Mouse (Mus musculus) lung, embryonic 15.5 days (tissue): ENCODE data around the gene Slc40a1. TPM values are rescaled to one million over a fixed set of nuclear protein-coding genes. Genes with fewer than 3 reads are reported as not detected.

ENCODE experiments used
- ATAC-seq: fragments of 200-750 bp; cut with Nextera tagmentation; 2 replicates; pipeline ENCODE4 v1.8.0; 2017; ENCODE audit warnings: moderate number of reproducible peaks, borderline replicate concordance; ENCODE audit not compliant: low FRiP score, low TSS enrichment; ENCODE audit errors: extremely low read depth
- H3K27ac ChIP-seq: fragments of 300-500 bp; sonication (generic); 2 replicates; pipeline ENCODE4 v1.5.1; 2015; ENCODE audit warnings: moderate library complexity, mild to moderate bottlenecking, inconsistent platforms
- H3K27me3 ChIP-seq: fragments of 300-500 bp; sonication (generic); 2 replicates; pipeline ENCODE4 v1.6.1; 2015; ENCODE audit warnings: inconsistent platforms
- H3K36me3 ChIP-seq: fragments of 300-500 bp; sonication (generic); 2 replicates; pipeline ENCODE4 v1.6.1; 2015; ENCODE audit warnings: inconsistent platforms
- H3K4me1 ChIP-seq: fragments of 300-500 bp; sonication (generic); 2 replicates; pipeline ENCODE4 v1.6.1; 2015; ENCODE audit warnings: inconsistent platforms
- H3K4me2 ChIP-seq: fragments of 300-500 bp; sonication (generic); 2 replicates; pipeline ENCODE4 v1.6.1; 2015; ENCODE audit warnings: inconsistent platforms, mild to moderate bottlenecking, moderate library complexity
- H3K4me3 ChIP-seq: fragments of 300-500 bp; sonication (generic); 2 replicates; pipeline ENCODE4 v1.5.1; 2015; ENCODE audit warnings: mild to moderate bottlenecking, inconsistent platforms
- H3K9ac ChIP-seq: fragments of 300-500 bp; sonication (generic); 2 replicates; pipeline ENCODE4 v1.6.1; 2015; ENCODE audit warnings: inconsistent platforms
- H3K9me3 ChIP-seq: fragments of 300-500 bp; sonication (generic); 2 replicates; pipeline ENCODE4 v1.6.1; 2016; ENCODE audit warnings: inconsistent platforms
- WGBS: fragments of 180-500 bp; shearing (Covaris S2); methylation state at CpG from one replicate; pipeline ENCODE4 v1.1.7; 2015; 5-methylcytosine and 5-hydroxymethylcytosine counted together
- polyA plus RNA-seq: library from polyadenylated mRNA; unstranded; fragments of >200 nt; fragmentation: Nextera tagmentation; extraction: Ambion mirVana; gene quantifications from 2 replicates; pipeline ENCODE4 v1.2.1, GENCODE M21; 2015

The Slc40a1 gene
- polyA plus RNA-seq, result 43.7 and 44.6 TPM in 2 replicates

- peaks cover 18% of the 10 kb centered on the region; the same call in 1 of the 2 replicates for H3K4me1 ChIP-seq
- peak within 1 kb of the TSS; percentile 77 for H3K27ac ChIP-seq
- 0 out of 2 replicates have a peak, but pooled peaks cover 7% of the 10 kb centered on the region for H3K27me3 ChIP-seq
- H3K4me3 ChIP-seq, result peak within 1 kb of the TSS; percentile 59
- H3K4me2 ChIP-seq, result peak within 1 kb of the TSS; percentile 96
- no peaks in the 10 kb centered on the region for H3K9me3 ChIP-seq
- WGBS, result 23% methylated on average over 9 of the region's 9 CpGs
- H3K9ac ChIP-seq, result peak within 1 kb of the TSS; percentile 50
- H3K36me3 ChIP-seq, result no peaks in the 10 kb centered on the region
- peak; percentile 20; the same call in 1 of the 2 replicates for ATAC-seq
Measured at GRCm38 (mm10) chr1:45926393-45926763, at the start of gene Slc40a1. Gene Slc40a1, minus strand, starts transcription at chr1:45926523.

- H3K36me3 ChIP-seq, result no peaks in the 10 kb centered on the region
- no peak overlapping the region for H3K4me2 ChIP-seq
- no peak overlapping the region for H3K4me3 ChIP-seq
- no peaks in the 10 kb centered on the region for H3K9me3 ChIP-seq
- peaks cover 9% of the 10 kb centered on the region; the same call in 1 of the 2 replicates for H3K4me1 ChIP-seq
- WGBS, result 71% methylated on average over 4 of the region's 4 CpGs
- no peak overlapping the region for H3K27ac ChIP-seq
- H3K27me3 ChIP-seq, result no peaks in the 10 kb centered on the region
- ATAC-seq, result no peak
- H3K9ac ChIP-seq, result no peak overlapping the region
Measured at GRCm38 (mm10) chr1:45971314-45971713, 45.0 kb upstream of the Slc40a1 start.

- no peak overlapping the region for H3K4me2 ChIP-seq
- no peak for ATAC-seq
- no peak overlapping the region for H3K27ac ChIP-seq
- no peaks in the 10 kb centered on the region for H3K27me3 ChIP-seq
- 36% methylated on average over 2 of the region's 2 CpGs for WGBS
- H3K36me3 ChIP-seq, result no peaks in the 10 kb centered on the region
- no peak overlapping the region for H3K9ac ChIP-seq
- no peak overlapping the region for H3K4me3 ChIP-seq
- H3K4me1 ChIP-seq, result no peaks in the 10 kb centered on the region
- H3K9me3 ChIP-seq, result no peaks in the 10 kb centered on the region
Measured at GRCm38 (mm10) chr1:45948988-45949387, 22.7 kb upstream of the Slc40a1 start.

GRCm38 (mm10) chr1:45947843-45948242 lies 21.5 kb upstream of the Slc40a1 start:
- 63% methylated on average over 1 of the region's 1 CpGs for WGBS
- Histone ChIP-seq H3K4me3 (no peak overlapping the region), H3K9me3 (no peaks in the 10 kb centered on the region), H3K27ac (no peak overlapping the region), H3K36me3 (no peaks in the 10 kb centered on the region), H3K27me3 (no peaks in the 10 kb centered on the region), H3K4me1 (no peaks in the 10 kb centered on the region), H3K9ac (no peak overlapping the region), H3K4me2 (no peak overlapping the region)
- no peak for ATAC-seq

- Histone ChIP-seq H3K9me3 (no peaks in the 10 kb centered on the region), H3K9ac (no peak overlapping the region), H3K4me2 (no peak overlapping the region), H3K27ac (no peak overlapping the region), H3K27me3 (0 out of 2 replicates have a peak, but pooled peaks cover 7% of the 10 kb centered on the region), H3K4me1 (peaks cover 6% of the 10 kb centered on the region; the same call in 1 of the 2 replicates), H3K4me3 (no peak overlapping the region), H3K36me3 (no peaks in the 10 kb centered on the region)
- ATAC-seq, result no peak
Measured at GRCm38 (mm10) chr1:45931127-45931526, 4.8 kb upstream of the Slc40a1 start.

- Histone ChIP-seq H3K27ac (no peak overlapping the region), H3K4me1 (peaks cover 18% of the 10 kb centered on the region; the same call in 1 of the 2 replicates), H3K27me3 (0 out of 2 replicates have a peak, but pooled peaks cover 7% of the 10 kb centered on the region), H3K9ac (no peak overlapping the region), H3K4me2 (no peak overlapping the region), H3K9me3 (no peaks in the 10 kb centered on the region), H3K36me3 (no peaks in the 10 kb centered on the region), H3K4me3 (no peak overlapping the region)
- WGBS, result 47% methylated on average over 3 of the region's 3 CpGs
- no peak for ATAC-seq
Measured at GRCm38 (mm10) chr1:45926911-45927310, 588 bp upstream of the Slc40a1 start.

- Histone ChIP-seq H3K27ac (peak overlapping the region; percentile 77), H3K9me3 (no peaks in the 10 kb centered on the region), H3K27me3 (0 out of 2 replicates have a peak, but pooled peaks cover 7% of the 10 kb centered on the region), H3K36me3 (no peaks in the 10 kb centered on the region; the same call in 1 of the 2 replicates), H3K9ac (peak overlapping the region; percentile 50), H3K4me3 (peak overlapping the region; percentile 59), H3K4me1 (peaks cover 18% of the 10 kb centered on the region; the same call in 1 of the 2 replicates), H3K4me2 (peak overlapping the region; percentile 96)
- peak; percentile 99 for ATAC-seq
- under 1% methylated on average over 53 of the region's 53 CpGs for WGBS
Measured at GRCm38 (mm10) chr1:45925500-45926392, 577 bp downstream of the Slc40a1 start.

- Histone ChIP-seq H3K4me2 (peak overlapping the region; percentile 96), H3K4me3 (peak overlapping the region; percentile 59), H3K36me3 (no peaks in the 10 kb centered on the region; the same call in 1 of the 2 replicates), H3K9ac (peak overlapping the region; percentile 50), H3K27me3 (0 out of 2 replicates have a peak, but pooled peaks cover 7% of the 10 kb centered on the region), H3K4me1 (peaks cover 18% of the 10 kb centered on the region; the same call in 1 of the 2 replicates), H3K9me3 (no peaks in the 10 kb centered on the region), H3K27ac (peak overlapping the region; percentile 15; the same call in 1 of the 2 replicates)
- ATAC-seq, result peak; percentile 48; the same call in 1 of the 2 replicates
- WGBS, result 5% methylated on average over 7 of the region's 7 CpGs
Measured at GRCm38 (mm10) chr1:45925131-45925499, 1.2 kb downstream of the Slc40a1 start.

GRCm38 (mm10) chr1:45924516-45924915 lies 1.8 kb downstream of the Slc40a1 start:
- Histone ChIP-seq H3K4me1 (peaks cover 18% of the 10 kb centered on the region; the same call in 1 of the 2 replicates), H3K36me3 (no peaks in the 10 kb centered on the region; the same call in 1 of the 2 replicates), H3K9ac (no peak overlapping the region), H3K4me2 (peak overlapping the region; percentile 96), H3K27ac (no peak overlapping the region), H3K27me3 (0 out of 2 replicates have a peak, but pooled peaks cover 7% of the 10 kb centered on the region), H3K4me3 (peak overlapping the region; percentile 59), H3K9me3 (no peaks in the 10 kb centered on the region)
- 30% methylated on average over 7 of the region's 7 CpGs for WGBS
- ATAC-seq, result no peak

- ATAC-seq, result no peak
- Histone ChIP-seq H3K9ac (no peak overlapping the region), H3K36me3 (peaks cover 4% of the 10 kb centered on the region; the same call in 1 of the 2 replicates), H3K27me3 (0 out of 2 replicates have a peak, but pooled peaks cover 7% of the 10 kb centered on the region), H3K4me1 (peaks cover 18% of the 10 kb centered on the region; the same call in 1 of the 2 replicates), H3K9me3 (no peaks in the 10 kb centered on the region), H3K27ac (no peak overlapping the region), H3K4me3 (no peak overlapping the region), H3K4me2 (0 out of 2 replicates have a peak overlapping the region, but pooled peaks have one; percentile 22)
- 70% methylated on average over 4 of the region's 4 CpGs for WGBS
Measured at GRCm38 (mm10) chr1:45923306-45923705, 3.0 kb downstream of the Slc40a1 start.

- no peak for ATAC-seq
- 76% methylated on average over 3 of the region's 3 CpGs for WGBS
- H3K27ac ChIP-seq, result no peak overlapping the region
Measured at GRCm38 (mm10) chr1:45920703-45921102, 5.6 kb downstream of the Slc40a1 start.

More at GRCm38 (mm10) chr1:45920703-45921102, 5.6 kb downstream of the Slc40a1 start:
- no peak overlapping the region for H3K4me3 ChIP-seq
- no peaks in the 10 kb centered on the region for H3K9me3 ChIP-seq
- H3K36me3 ChIP-seq, result peaks cover 7% of the 10 kb centered on the region; the same call in 1 of the 2 replicates
- H3K4me2 ChIP-seq, result no peak overlapping the region
- H3K9ac ChIP-seq, result no peak overlapping the region
- 0 out of 2 replicates have a peak, but pooled peaks cover 8% of the 10 kb centered on the region for H3K4me1 ChIP-seq
- H3K27me3 ChIP-seq, result no peaks in the 10 kb centered on the region
